Mouse (Mus musculus): ENCODE data around the gene F7. TPM values are rescaled to one million over a fixed set of nuclear protein-coding genes. Genes with fewer than 3 reads are reported as not detected.

Gene F7
- polyA plus RNA-seq (2015; fragmentation: Nextera tagmentation; extraction: Ambion mirVana): 0.08 TPM in 2 replicates

DNA sequence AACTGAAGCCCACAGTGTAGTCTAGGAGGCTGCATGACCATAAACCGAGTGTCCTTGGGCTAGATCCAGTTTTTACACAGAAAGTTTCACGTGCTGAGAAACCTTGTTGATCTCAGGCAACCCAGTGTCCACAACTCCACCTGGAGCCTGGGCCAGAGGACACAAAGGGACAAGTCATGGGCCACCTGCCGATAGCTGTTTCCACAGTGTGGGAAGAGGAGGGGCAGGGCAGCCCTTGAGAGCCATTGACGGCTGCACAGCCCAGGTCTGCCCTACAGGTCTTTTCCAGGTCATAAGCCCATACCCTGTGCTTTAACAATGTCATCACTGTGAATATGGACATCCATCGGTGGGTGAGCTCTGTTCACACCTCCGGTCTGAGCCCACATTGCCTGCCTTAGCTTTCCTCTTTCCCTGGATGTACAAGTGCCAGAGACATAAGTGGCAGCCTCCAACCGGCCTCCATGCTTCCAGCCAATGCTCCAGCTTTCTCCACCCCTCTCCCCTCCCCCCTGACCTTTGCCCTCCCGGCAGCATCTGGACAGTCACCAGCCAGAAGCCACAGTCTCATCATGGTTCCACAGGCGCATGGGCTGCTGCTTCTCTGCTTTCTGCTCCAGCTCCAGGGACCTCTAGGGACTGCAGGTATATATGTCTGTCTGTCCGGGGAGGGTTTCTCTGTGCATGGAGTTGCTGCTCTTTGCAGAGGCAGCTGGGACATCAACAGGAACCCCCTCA is at the start of gene F7:
Gene F7 (plus strand): TSS at position 548 of the 738 bp plus-strand sequence.
- Histone ChIP-seq H3K4me3 (ENCODE audit: low read depth, low read length) (no peak within 1 kb of the TSS), H3K27ac (ENCODE audit: low read depth, low read length) (no peak within 1 kb of the TSS), H3K9ac (ENCODE audit: low read depth, low read length) (no peak within 1 kb of the TSS), H3K4me1 (replicated peaks; ENCODE audit: control insufficient read depth, insufficient read depth, low read length) (no peaks in the 10 kb centered on the region), H3K9me3 (ENCODE audit: control insufficient read depth) (no peaks in the 10 kb centered on the region), H3K36me3 (ENCODE audit: control insufficient read depth, insufficient read depth) (no peaks in the 10 kb centered on the region), H3K27me3 (replicated peaks; ENCODE audit: control insufficient read depth, insufficient read depth, low read length) (no peaks in the 10 kb centered on the region), H3K4me2 (replicated peaks; ENCODE audit: low read depth) (no peak within 1 kb of the TSS)
- ATAC-seq: no peak; the same call in 1 of the 2 replicates
- no peak for TF ChIP-seq CTCF (IDR thresholded peaks at IDR 0.05; ENCODE audit: low read depth)
- 66% methylated on average over 10 of the region's 10 CpGs for WGBS

GRCm38 (mm10) chr8:12976290-12976689 is 49.5 kb upstream of the F7 start:
- Histone ChIP-seq H3K9ac (ENCODE audit: low read depth, low read length) (no peak overlapping the region), H3K4me3 (ENCODE audit: low read depth, low read length) (no peak overlapping the region), H3K9me3 (ENCODE audit: control insufficient read depth) (no peaks in the 10 kb centered on the region), H3K4me2 (replicated peaks; ENCODE audit: low read depth) (no peak overlapping the region), H3K4me1 (replicated peaks; ENCODE audit: control insufficient read depth, insufficient read depth, low read length) (no peaks in the 10 kb centered on the region), H3K27me3 (replicated peaks; ENCODE audit: control insufficient read depth, insufficient read depth, low read length) (no peaks in the 10 kb centered on the region), H3K27ac (ENCODE audit: low read depth, low read length) (no peak overlapping the region), H3K36me3 (ENCODE audit: control insufficient read depth, insufficient read depth) (no peaks in the 10 kb centered on the region)
- no peak for TF ChIP-seq CTCF (IDR thresholded peaks at IDR 0.05; ENCODE audit: low read depth)
- ATAC-seq: no peak
- 83% methylated on average over 11 of the region's 11 CpGs for WGBS

DNA sequence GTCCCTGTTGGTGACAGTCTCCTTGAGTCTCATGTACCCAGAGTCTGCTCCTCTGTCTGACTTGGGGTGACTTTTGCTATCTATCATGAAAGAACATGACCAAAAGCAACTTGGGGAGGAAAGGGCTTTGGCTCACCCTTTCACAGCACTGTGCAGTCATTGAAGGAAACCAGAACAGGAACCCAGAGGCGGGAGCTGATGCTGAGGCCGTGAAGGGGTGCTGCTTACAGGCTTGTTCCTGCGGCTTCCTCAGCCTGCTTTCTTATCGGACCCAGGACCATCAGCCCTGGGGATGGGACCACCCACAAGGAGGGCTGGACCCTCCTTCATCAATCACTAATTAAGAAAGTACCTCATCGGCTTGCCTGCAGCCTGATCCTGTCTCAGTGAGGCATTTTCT is 49.1 kb upstream of the F7 start:
- H3K27ac ChIP-seq (ENCODE audit: low read depth, low read length): no peak overlapping the region
- no peak overlapping the region for H3K4me3 ChIP-seq (ENCODE audit: low read depth, low read length)
- H3K36me3 ChIP-seq (ENCODE audit: control insufficient read depth, insufficient read depth): no peaks in the 10 kb centered on the region
- H3K9ac ChIP-seq (ENCODE audit: low read depth, low read length): no peak overlapping the region
- no peak for ATAC-seq
- H3K9me3 ChIP-seq (ENCODE audit: control insufficient read depth): no peaks in the 10 kb centered on the region
- WGBS: 67% methylated on average over 5 of the region's 5 CpGs
- no peaks in the 10 kb centered on the region for H3K27me3 ChIP-seq (replicated peaks; ENCODE audit: control insufficient read depth, insufficient read depth, low read length)
- no peak overlapping the region for H3K4me2 ChIP-seq (replicated peaks; ENCODE audit: low read depth)
- no peak for TF ChIP-seq CTCF (IDR thresholded peaks at IDR 0.05; ENCODE audit: low read depth)
- H3K4me1 ChIP-seq (replicated peaks; ENCODE audit: control insufficient read depth, insufficient read depth, low read length): no peaks in the 10 kb centered on the region

GRCm38 (mm10) chr8:12977325-12977724 is 48.5 kb upstream of the F7 start:
- H3K4me3 ChIP-seq (ENCODE audit: low read depth, low read length): no peak overlapping the region
- no peaks in the 10 kb centered on the region for H3K36me3 ChIP-seq (ENCODE audit: control insufficient read depth, insufficient read depth)
- H3K9me3 ChIP-seq (ENCODE audit: control insufficient read depth): no peaks in the 10 kb centered on the region
- H3K4me1 ChIP-seq (replicated peaks; ENCODE audit: control insufficient read depth, insufficient read depth, low read length): no peaks in the 10 kb centered on the region
- WGBS: 71% methylated on average over 12 of the region's 12 CpGs
- H3K4me2 ChIP-seq (replicated peaks; ENCODE audit: low read depth): no peak overlapping the region
- H3K27me3 ChIP-seq (replicated peaks; ENCODE audit: control insufficient read depth, insufficient read depth, low read length): no peaks in the 10 kb centered on the region
- ATAC-seq: no peak
- no peak overlapping the region for H3K9ac ChIP-seq (ENCODE audit: low read depth, low read length)
- TF ChIP-seq CTCF (IDR thresholded peaks at IDR 0.05; ENCODE audit: low read depth): no peak
- H3K27ac ChIP-seq (ENCODE audit: low read depth, low read length): no peak overlapping the region

DNA sequence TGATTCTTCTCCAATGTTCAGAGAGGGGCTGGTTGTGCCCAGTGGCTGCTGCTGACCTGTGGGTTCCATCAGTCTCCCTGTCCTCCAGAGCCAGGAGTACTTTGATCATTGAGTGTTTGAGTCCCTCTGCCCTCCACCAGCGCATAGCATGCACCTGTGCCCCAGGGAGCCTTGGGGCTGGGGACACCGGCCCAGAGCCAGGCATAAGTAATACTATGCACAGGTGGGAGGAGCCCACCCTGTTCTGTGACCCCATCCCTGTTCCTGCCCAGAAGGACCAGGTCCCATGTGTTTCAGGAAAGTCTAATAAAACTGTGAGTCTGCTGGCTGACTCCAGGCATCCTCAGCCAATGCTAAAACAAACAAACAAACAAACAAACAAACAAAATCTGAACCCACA is 47.5 kb upstream of the F7 start:
- WGBS: 52% methylated on average over 2 of the region's 2 CpGs
- no peak for ATAC-seq
- TF ChIP-seq CTCF (IDR thresholded peaks at IDR 0.05; ENCODE audit: low read depth): no peak

GRCm38 (mm10) chr8:12978726-12979125 is 47.1 kb upstream of the F7 start:
- Histone ChIP-seq H3K4me3 (ENCODE audit: low read depth, low read length) (no peak overlapping the region), H3K9me3 (ENCODE audit: control insufficient read depth) (no peaks in the 10 kb centered on the region), H3K4me1 (replicated peaks; ENCODE audit: control insufficient read depth, insufficient read depth, low read length) (no peaks in the 10 kb centered on the region), H3K27me3 (replicated peaks; ENCODE audit: control insufficient read depth, insufficient read depth, low read length) (no peaks in the 10 kb centered on the region), H3K27ac (ENCODE audit: low read depth, low read length) (no peak overlapping the region), H3K9ac (ENCODE audit: low read depth, low read length) (no peak overlapping the region), H3K36me3 (ENCODE audit: control insufficient read depth, insufficient read depth) (no peaks in the 10 kb centered on the region), H3K4me2 (replicated peaks; ENCODE audit: low read depth) (no peak overlapping the region)
- TF ChIP-seq CTCF (IDR thresholded peaks at IDR 0.05; ENCODE audit: low read depth): peak; percentile 87
- WGBS: 31% methylated on average over 5 of the region's 5 CpGs
- ATAC-seq: peak; percentile 68

More for the DNA sequence above, 47.5 kb upstream of the F7 start:
- Histone ChIP-seq H3K9me3 (ENCODE audit: control insufficient read depth) (no peaks in the 10 kb centered on the region), H3K27ac (ENCODE audit: low read depth, low read length) (no peak overlapping the region), H3K9ac (ENCODE audit: low read depth, low read length) (no peak overlapping the region), H3K36me3 (ENCODE audit: control insufficient read depth, insufficient read depth) (no peaks in the 10 kb centered on the region), H3K4me2 (replicated peaks; ENCODE audit: low read depth) (no peak overlapping the region), H3K27me3 (replicated peaks; ENCODE audit: control insufficient read depth, insufficient read depth, low read length) (no peaks in the 10 kb centered on the region), H3K4me1 (replicated peaks; ENCODE audit: control insufficient read depth, insufficient read depth, low read length) (no peaks in the 10 kb centered on the region), H3K4me3 (ENCODE audit: low read depth, low read length) (no peak overlapping the region)

Data from intestine, postnatal 0 days (tissue).